Mouse (Mus musculus) myocyte (in vitro differentiated cells): ENCODE data around the gene Prim2. TPM values are rescaled to one million over a fixed set of nuclear protein-coding genes. Genes with fewer than 3 reads are reported as not detected.

Experiments used
- H3K27me3 ChIP-seq: one replicate; pipeline ENCODE4 v1.6.1; 2011; ENCODE audit not compliant: control insufficient read depth, insufficient read depth, insufficient read length
- H3K36me3 ChIP-seq: one replicate; pipeline ENCODE4 v1.6.1; 2011; ENCODE audit not compliant: control insufficient read depth, insufficient read depth
- H3K4me2 ChIP-seq: one replicate; pipeline ENCODE4 v1.6.1; 2011; ENCODE audit warnings: low read depth, control low read depth
- H3K4me3 ChIP-seq: one replicate; pipeline ENCODE4 v1.5.1; 2011; ENCODE audit warnings: mild to moderate bottlenecking, control low read depth, moderate library complexity
- H3K79me2 ChIP-seq: one replicate; pipeline ENCODE4 v1.6.1; 2011; ENCODE audit not compliant: control insufficient read depth, insufficient read depth
- H3ac ChIP-seq: one replicate; pipeline ENCODE4 v1.6.1; 2011; ENCODE audit not compliant: control insufficient read depth, insufficient read length
- CEBPB ChIP-seq: IDR thresholded peaks from 2 replicates; pipeline ENCODE4 v1.6.1; 2011; ENCODE audit warnings: mild to moderate bottlenecking, moderate library complexity; ENCODE audit not compliant: poor library complexity, insufficient read depth, severe bottlenecking
- E2F4 ChIP-seq: IDR thresholded peaks from one replicate; pipeline ENCODE4 v1.6.1; 2011; ENCODE audit warnings: mild to moderate bottlenecking, control low read depth, moderate library complexity; ENCODE audit not compliant: insufficient read depth
- MAX ChIP-seq: IDR thresholded peaks from one replicate; pipeline ENCODE4 v1.6.1; 2011; ENCODE audit warnings: low read depth, mild to moderate bottlenecking, control low read depth
- MYOD1 ChIP-seq, 3 experiments: IDR thresholded peaks; one replicate each; pipeline ENCODE4 v1.6.1; 2011; ENCODE audit warnings: control low read depth in 2 of 3, low read depth in 2 of 3, mild to moderate bottlenecking in 2 of 3, moderate library complexity in 1 of 3; ENCODE audit not compliant: insufficient read length in 2 of 3, control insufficient read depth in 1 of 3
- MYOG ChIP-seq, 3 experiments: IDR thresholded peaks; one replicate each; pipeline ENCODE4 v1.6.1; 2011; ENCODE audit warnings: control low read depth in 2 of 3, low read depth in 2 of 3, mild to moderate bottlenecking in 2 of 3; ENCODE audit not compliant: insufficient read length in 2 of 3, control insufficient read depth in 1 of 3, insufficient read depth in 1 of 3
- POLR2A ChIP-seq: IDR thresholded peaks from one replicate; pipeline ENCODE4 v1.6.1; 2011; ENCODE audit warnings: low read depth, mild to moderate bottlenecking, control low read depth, moderate library complexity; ENCODE audit not compliant: insufficient read length
- POLR2AphosphoS2 ChIP-seq: IDR thresholded peaks from one replicate; pipeline ENCODE4 v1.6.1; 2011; ENCODE audit warnings: low read depth, control low read depth; ENCODE audit not compliant: insufficient read length
- REST ChIP-seq: IDR thresholded peaks from one replicate; pipeline ENCODE4 v1.6.1; 2011; ENCODE audit warnings: mild to moderate bottlenecking, control low read depth, moderate library complexity; ENCODE audit not compliant: insufficient read depth, insufficient read length
- SRF ChIP-seq: IDR thresholded peaks from one replicate; pipeline ENCODE4 v1.6.1; 2011; ENCODE audit warnings: low read depth; ENCODE audit not compliant: control insufficient read depth, insufficient read length
- TCF12 ChIP-seq: IDR thresholded peaks from one replicate; pipeline ENCODE4 v1.6.1; 2011; ENCODE audit warnings: mild to moderate bottlenecking, control low read depth; ENCODE audit not compliant: poor library complexity, insufficient read depth, severe bottlenecking
- TCF3 ChIP-seq: IDR thresholded peaks from one replicate; pipeline ENCODE4 v1.6.1; 2011; ENCODE audit warnings: low read depth, control low read depth; ENCODE audit not compliant: insufficient read length
- USF1 ChIP-seq: IDR thresholded peaks from one replicate; pipeline ENCODE4 v1.6.1; 2011; ENCODE audit warnings: low read depth, mild to moderate bottlenecking, control low read depth, moderate library complexity
- polyA plus RNA-seq: library from polyadenylated mRNA; unstranded; fragments of >200 nt; fragmentation: generic; extraction: Trizol; gene quantifications from one replicate; pipeline ENCODE4 v1.2.1, GENCODE M21; 2012; ENCODE audit warnings: missing spikeins

The Prim2 gene
- polyA plus RNA-seq, 1 experiment: 8.2 TPM

GRCm38 (mm10) chr1:33515124-33515523 is 154.5 kb downstream of the Prim2 start:
- Histone ChIP-seq H3K4me3 (no peak overlapping the region), H3K79me2 (no peaks in the 10 kb centered on the region), H3K27me3 (no peaks in the 10 kb centered on the region), H3ac (no peak overlapping the region), H3K36me3 (no peaks in the 10 kb centered on the region), H3K4me2 (no peak overlapping the region)
- no peak for TF ChIP-seq MYOG (IDR thresholded peaks at IDR 0.05; ENCODE audit: control insufficient read depth in 1 of 3, insufficient read depth in 1 of 3, insufficient read length in 2 of 3, low read depth in 2 of 3)

GRCm38 (mm10) chr1:33511310-33511709 is 158.3 kb downstream of the Prim2 start:
- H3ac ChIP-seq: no peak overlapping the region
- TF ChIP-seq POLR2A (no peak), TCF3 (no peak), E2F4 (no peak), REST (no peak), POLR2AphosphoS2 (no peak), SRF (no peak), MYOG (IDR thresholded peaks at IDR 0.05; ENCODE audit: control insufficient read depth in 1 of 3, insufficient read depth in 1 of 3, insufficient read length in 2 of 3, low read depth in 2 of 3) (no peak), MYOD1 (IDR thresholded peaks at IDR 0.05; ENCODE audit: control insufficient read depth in 1 of 3, insufficient read length in 2 of 3, low read depth in 2 of 3) (no peak), CEBPB (no peak)
- H3K27me3 ChIP-seq: no peaks in the 10 kb centered on the region
- no peaks in the 10 kb centered on the region for H3K79me2 ChIP-seq
- H3K4me3 ChIP-seq: no peak overlapping the region
- H3K4me2 ChIP-seq: no peak overlapping the region
- H3K36me3 ChIP-seq: no peaks in the 10 kb centered on the region

- Histone ChIP-seq H3K4me3 (no peak overlapping the region), H3K27me3 (no peaks in the 10 kb centered on the region), H3K79me2 (no peaks in the 10 kb centered on the region), H3ac (no peak overlapping the region), H3K4me2 (no peak overlapping the region), H3K36me3 (no peaks in the 10 kb centered on the region)
- TF ChIP-seq REST: no peak
- TF ChIP-seq MYOG (IDR thresholded peaks at IDR 0.05; ENCODE audit: control insufficient read depth in 1 of 3, insufficient read depth in 1 of 3, insufficient read length in 2 of 3, low read depth in 2 of 3): no peak
- TF ChIP-seq TCF3: no peak
- TF ChIP-seq E2F4: no peak
- TF ChIP-seq TCF12: no peak
- TF ChIP-seq POLR2AphosphoS2: no peak
- no peak for TF ChIP-seq MAX
- TF ChIP-seq MYOD1 (IDR thresholded peaks at IDR 0.05; ENCODE audit: control insufficient read depth in 1 of 3, insufficient read length in 2 of 3, low read depth in 2 of 3): no peak
- no peak for TF ChIP-seq CEBPB
- TF ChIP-seq POLR2A: no peak
- TF ChIP-seq SRF: no peak
- TF ChIP-seq USF1: no peak
These were observed 165.2 kb downstream of the Prim2 start for GRCm38 (mm10) chr1:33504371-33504770.

GRCm38 (mm10) chr1:33502890-33503289 is 166.7 kb downstream of the Prim2 start:
- H3ac ChIP-seq: no peak overlapping the region
- H3K27me3 ChIP-seq: no peaks in the 10 kb centered on the region
- H3K4me2 ChIP-seq: no peak overlapping the region
- TF ChIP-seq TCF3 (no peak), REST (no peak), SRF (no peak), MYOG (IDR thresholded peaks at IDR 0.05; ENCODE audit: control insufficient read depth in 1 of 3, insufficient read depth in 1 of 3, insufficient read length in 2 of 3, low read depth in 2 of 3) (no peak), MYOD1 (IDR thresholded peaks at IDR 0.05; ENCODE audit: control insufficient read depth in 1 of 3, insufficient read length in 2 of 3, low read depth in 2 of 3) (no peak), TCF12 (no peak), E2F4 (no peak), CEBPB (no peak), USF1 (no peak), POLR2AphosphoS2 (no peak), POLR2A (no peak), MAX (no peak)
- no peaks in the 10 kb centered on the region for H3K79me2 ChIP-seq
- H3K4me3 ChIP-seq: no peak overlapping the region
- H3K36me3 ChIP-seq: no peaks in the 10 kb centered on the region

GRCm38 (mm10) chr1:33502298-33502697 is 167.3 kb downstream of the Prim2 start:
- no peak overlapping the region for H3ac ChIP-seq
- H3K4me2 ChIP-seq: no peak overlapping the region
- no peak overlapping the region for H3K4me3 ChIP-seq
- H3K27me3 ChIP-seq: no peaks in the 10 kb centered on the region
- TF ChIP-seq POLR2AphosphoS2: no peak
- no peak for TF ChIP-seq POLR2A
- no peak for TF ChIP-seq CEBPB
- TF ChIP-seq USF1: no peak
- no peaks in the 10 kb centered on the region for H3K79me2 ChIP-seq
- H3K36me3 ChIP-seq: no peaks in the 10 kb centered on the region
